Mouse (Mus musculus) left cerebral cortex, postnatal 4 days (tissue): ENCODE results near the gene Rad51b. TPM values are rescaled to one million over a fixed set of nuclear protein-coding genes. Genes with fewer than 3 reads are reported as not detected.
A peak's percentile ranks its signal among the peaks of the same experiment; 100 is the strongest.

Experiments
- DNase-seq: peaks from one replicate; pipeline ENCODE4 v3.0.0-alpha.2; 2022
- intact Hi-C: fragments of 180-260 bp; cut with DNase I; formaldehyde crosslinking; loops from one replicate; pipeline ENCODE4 v1.15.1; 2025
- total RNA-seq, 2 experiments: library from RNA; stranded (reverse); gene quantifications; 2 replicates each; pipeline ENCODE4 v1.2.3; 2021

Rad51b gene
- total RNA-seq, 2 experiments from 2014 or later: 0.56 to 0.84 TPM

GRCm38 (mm10) chr12:79558711-79559110 is 261.6 kb downstream of the Rad51b start:
- intact Hi-C loops: no loop called here
- no peak for DNase-seq

- intact Hi-C loops: no loop called here
- no peak for DNase-seq
Measured at GRCm38 (mm10) chr12:79559410-79560015, 262.4 kb downstream of the Rad51b start.

- DNase-seq: no peak
- intact Hi-C loops: no loop called here
Measured at GRCm38 (mm10) chr12:79560084-79560699, 263.1 kb downstream of the Rad51b start.

GRCm38 (mm10) chr12:79560893-79561292 is 263.8 kb downstream of the Rad51b start:
- intact Hi-C loops: no loop called here
- no peak for DNase-seq

GRCm38 (mm10) chr12:79574159-79575040 is 277.3 kb downstream of the Rad51b start:
- intact Hi-C loops: no loop called here
- DNase-seq: no peak

- intact Hi-C loops: no loop called here
- DNase-seq: no peak
Measured at GRCm38 (mm10) chr12:79575041-79575541, 278.0 kb downstream of the Rad51b start.

DNA sequence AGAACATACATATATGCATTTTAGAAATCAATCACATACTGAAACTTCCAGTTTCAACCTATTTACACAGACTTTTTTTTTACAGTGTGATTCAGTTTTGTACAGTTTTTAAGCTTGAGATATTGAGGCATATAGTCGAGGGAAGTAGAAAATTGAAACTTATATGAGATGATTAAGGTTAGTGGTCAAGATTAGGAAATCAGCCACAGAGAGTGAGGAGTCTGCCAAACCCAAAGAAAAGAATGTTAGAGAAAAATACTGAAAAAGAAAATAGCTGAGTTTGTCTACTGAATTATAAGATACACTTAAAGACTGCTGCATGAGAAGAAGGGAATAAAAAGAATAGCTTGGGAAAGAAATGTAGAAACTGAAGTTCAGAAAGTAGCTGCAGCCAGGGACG is 280.4 kb downstream of the Rad51b start:
- no peak for DNase-seq
- intact Hi-C loops: no loop called here

GRCm38 (mm10) chr12:79579018-79579585 is 282.0 kb downstream of the Rad51b start:
- intact Hi-C loops: no loop called here
- DNase-seq: no peak

DNA sequence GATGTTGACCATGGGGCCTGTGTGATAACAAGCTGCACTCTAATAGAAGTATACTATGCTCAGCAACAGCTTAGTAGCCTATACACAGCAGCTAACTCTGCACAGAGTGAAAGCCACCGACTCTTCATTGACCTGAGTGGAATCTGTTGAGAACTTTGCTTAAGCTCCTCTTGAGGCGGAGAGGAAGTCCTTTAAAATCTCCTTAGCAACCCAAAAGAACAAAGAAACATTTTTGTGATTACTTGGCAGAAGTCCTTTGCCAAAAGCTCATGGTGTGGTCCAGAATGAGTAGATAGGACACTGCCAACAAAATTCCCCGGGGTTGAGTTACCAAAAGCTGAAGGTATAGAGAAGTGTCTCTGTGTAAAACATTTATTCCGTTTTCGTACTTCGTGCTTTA is 282.8 kb downstream of the Rad51b start:
- intact Hi-C loops: no loop called here
- no peak for DNase-seq

- no peak for DNase-seq
- intact Hi-C loops: no loop called here
Measured at GRCm38 (mm10) chr12:79584556-79585307, 287.6 kb downstream of the Rad51b start.

GRCm38 (mm10) chr12:79585336-79585735 is 288.3 kb downstream of the Rad51b start:
- intact Hi-C loops: no loop called here
- DNase-seq: no peak

DNA sequence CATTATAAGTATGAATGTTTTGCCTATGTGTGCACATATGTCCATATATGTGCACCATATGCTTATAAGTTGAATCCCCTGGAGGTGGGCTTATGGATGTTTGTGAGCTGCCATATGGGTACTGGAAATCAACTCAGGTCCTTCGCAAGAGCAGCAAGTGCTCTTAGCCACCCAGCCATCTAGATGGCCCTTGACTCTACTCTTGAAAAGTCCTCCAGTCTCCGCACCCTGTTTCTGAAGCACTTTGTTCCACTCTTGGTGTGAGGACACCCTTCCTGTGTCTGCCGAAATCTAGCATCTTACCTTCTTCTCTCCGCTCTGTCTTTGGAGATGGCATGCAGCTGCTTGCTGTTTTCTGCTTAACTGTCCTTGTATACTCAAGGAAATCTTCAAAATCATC is 291.7 kb downstream of the Rad51b start:
- no peak for DNase-seq
- intact Hi-C loops: no loop called here

- intact Hi-C loops: no loop called here
- DNase-seq: no peak
Measured at GRCm38 (mm10) chr12:79592206-79592605, 295.1 kb downstream of the Rad51b start.

DNA sequence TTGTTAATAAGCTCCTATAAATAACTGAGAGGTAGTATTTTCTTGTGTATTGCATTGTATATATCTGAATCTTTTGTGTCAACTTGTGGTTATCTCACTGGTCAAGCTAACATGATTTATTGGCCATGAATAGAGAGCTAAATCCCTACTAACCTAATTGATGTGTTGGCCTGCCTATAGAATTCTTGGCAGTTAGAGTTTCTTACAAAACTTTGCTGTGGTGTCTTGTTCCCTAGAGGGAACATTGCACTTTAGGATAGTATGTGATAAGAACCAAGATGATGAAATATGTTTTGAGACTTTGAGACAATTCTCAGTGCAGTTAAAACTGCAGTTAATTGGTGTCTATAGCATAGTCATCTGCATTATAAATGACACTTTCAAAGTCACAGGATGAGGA is 299.8 kb downstream of the Rad51b start:
- intact Hi-C loops: no loop called here
- DNase-seq: no peak

- no peak for DNase-seq
- intact Hi-C loops: no loop called here
Measured at GRCm38 (mm10) chr12:79597351-79597750, 300.3 kb downstream of the Rad51b start.

DNA sequence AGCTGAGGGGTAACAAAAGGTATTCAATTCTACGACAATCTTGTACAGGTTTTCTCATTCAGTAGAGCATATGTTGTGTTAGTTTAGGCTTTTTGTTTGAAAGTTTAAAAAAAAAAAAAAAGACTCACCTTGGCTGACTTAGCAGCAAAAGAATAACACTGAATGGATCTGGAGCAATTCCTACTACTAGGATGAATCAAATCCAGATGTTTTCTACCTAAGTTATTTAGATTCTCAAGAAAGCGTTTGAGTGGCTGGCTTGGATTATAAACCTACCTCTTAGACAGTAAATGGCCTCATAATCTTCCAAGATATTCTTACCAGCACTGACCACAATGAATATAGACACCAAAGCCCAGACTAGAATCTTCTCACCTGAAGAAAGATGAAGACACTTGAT is 300.7 kb downstream of the Rad51b start:
- intact Hi-C loops: no loop called here

GRCm38 (mm10) chr12:79598496-79598895 is 301.4 kb downstream of the Rad51b start:
- intact Hi-C loops: no loop called here
- DNase-seq: no peak

More for the DNA sequence above, 300.7 kb downstream of the Rad51b start:
- DNase-seq: no peak

DNA sequence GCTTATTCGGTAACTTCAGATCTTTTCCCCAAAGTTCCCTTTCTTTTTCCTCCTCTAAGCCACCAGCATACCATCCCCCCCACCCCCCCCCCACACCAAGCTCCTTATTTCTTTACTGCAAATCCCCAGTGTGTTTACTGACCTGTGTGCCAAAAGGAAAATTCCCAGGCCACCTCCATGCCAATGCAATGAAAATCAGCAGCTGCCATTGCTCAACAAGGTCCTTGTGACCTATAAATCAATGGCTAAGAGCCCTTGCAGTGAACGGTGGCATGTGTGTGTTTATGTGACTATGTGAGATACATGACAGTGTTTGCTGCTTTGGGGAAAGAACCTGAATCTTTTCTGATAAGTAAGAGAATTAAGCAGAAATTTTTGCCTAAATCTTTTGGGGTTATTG is 301.8 kb downstream of the Rad51b start:
- intact Hi-C loops: no loop called here
- DNase-seq: no peak

- peak; percentile 46 for DNase-seq
- intact Hi-C loops: no loop called here
Measured at GRCm38 (mm10) chr12:79600149-79600769, 303.2 kb downstream of the Rad51b start.

- intact Hi-C loops: no loop called here
- DNase-seq: no peak
Measured at GRCm38 (mm10) chr12:79602641-79603040, 305.6 kb downstream of the Rad51b start.
